Mouse (Mus musculus): Measurements from ENCODE around the gene Osbpl6. TPM values are rescaled to one million over a fixed set of nuclear protein-coding genes. Genes with fewer than 3 reads are reported as not detected.

Osbpl6 gene
- polyA plus RNA-seq, 1 experiment from 2014 or later, result 0.38 TPM

- 44% methylated on average over 2 of the region's 2 CpGs for WGBS (ENCODE audit: insufficient replicate concordance)
- Histone ChIP-seq H3K9me3 (replicated peaks; ENCODE audit: control insufficient read depth, low read length) (no peaks in the 10 kb centered on the region), H3K27me3 (ENCODE audit: control insufficient read depth, insufficient read depth, low read depth, low read length) (peaks cover 4% of the 10 kb centered on the region), H3K4me3 (ENCODE audit: low read depth, low read length) (no peak overlapping the region), H3K4me2 (ENCODE audit: low read depth, low read length) (no peak overlapping the region), H3K27ac (ENCODE audit: low read length) (no peak overlapping the region), H3K4me1 (ENCODE audit: control insufficient read depth, low read depth, low read length) (no peaks in the 10 kb centered on the region), H3K9ac (ENCODE audit: low read depth, low read length) (no peak overlapping the region), H3K36me3 (ENCODE audit: control insufficient read depth, insufficient read depth) (no peaks in the 10 kb centered on the region)
- ATAC-seq (ENCODE audit: low read depth), result no peak
These were observed 6.6 kb downstream of the Osbpl6 start for GRCm38 (mm10) chr2:76412924-76413323.

- no peak overlapping the region for H3K27ac ChIP-seq (ENCODE audit: low read length)
- WGBS (ENCODE audit: insufficient replicate concordance), result 74% methylated on average over 14 of the region's 14 CpGs
- no peaks in the 10 kb centered on the region for H3K27me3 ChIP-seq (ENCODE audit: control insufficient read depth, insufficient read depth, low read depth, low read length)
- H3K4me2 ChIP-seq (ENCODE audit: low read depth, low read length), result no peak overlapping the region
- H3K4me1 ChIP-seq (ENCODE audit: control insufficient read depth, low read depth, low read length), result no peaks in the 10 kb centered on the region
- H3K9me3 ChIP-seq (replicated peaks; ENCODE audit: control insufficient read depth, low read length), result no peaks in the 10 kb centered on the region
- no peak for ATAC-seq (ENCODE audit: low read depth)
- no peak overlapping the region for H3K9ac ChIP-seq (ENCODE audit: low read depth, low read length)
- no peak overlapping the region for H3K4me3 ChIP-seq (ENCODE audit: low read depth, low read length)
- no peaks in the 10 kb centered on the region for H3K36me3 ChIP-seq (ENCODE audit: control insufficient read depth, insufficient read depth)
These were observed 11.3 kb downstream of the Osbpl6 start for GRCm38 (mm10) chr2:76417446-76418141.

GRCm38 (mm10) chr2:76418142-76418518, 11.8 kb downstream of the Osbpl6 start:
- ATAC-seq (ENCODE audit: low read depth), result no peak
- Histone ChIP-seq H3K36me3 (ENCODE audit: control insufficient read depth, insufficient read depth) (no peaks in the 10 kb centered on the region), H3K27ac (ENCODE audit: low read length) (no peak overlapping the region), H3K4me2 (ENCODE audit: low read depth, low read length) (no peak overlapping the region), H3K27me3 (ENCODE audit: control insufficient read depth, insufficient read depth, low read depth, low read length) (no peaks in the 10 kb centered on the region), H3K4me1 (ENCODE audit: control insufficient read depth, low read depth, low read length) (no peaks in the 10 kb centered on the region), H3K9ac (ENCODE audit: low read depth, low read length) (no peak overlapping the region), H3K9me3 (replicated peaks; ENCODE audit: control insufficient read depth, low read length) (no peaks in the 10 kb centered on the region), H3K4me3 (ENCODE audit: low read depth, low read length) (no peak overlapping the region)
- 73% methylated on average over 3 of the region's 3 CpGs for WGBS (ENCODE audit: insufficient replicate concordance)

GRCm38 (mm10) chr2:76421411-76421924, 15.2 kb downstream of the Osbpl6 start:
- Histone ChIP-seq H3K27me3 (ENCODE audit: control insufficient read depth, insufficient read depth, low read depth, low read length) (no peaks in the 10 kb centered on the region), H3K9me3 (replicated peaks; ENCODE audit: control insufficient read depth, low read length) (no peaks in the 10 kb centered on the region), H3K27ac (ENCODE audit: low read length) (no peak overlapping the region), H3K4me3 (ENCODE audit: low read depth, low read length) (no peak overlapping the region), H3K9ac (ENCODE audit: low read depth, low read length) (no peak overlapping the region), H3K4me2 (ENCODE audit: low read depth, low read length) (no peak overlapping the region), H3K36me3 (ENCODE audit: control insufficient read depth, insufficient read depth) (no peaks in the 10 kb centered on the region), H3K4me1 (ENCODE audit: control insufficient read depth, low read depth, low read length) (no peaks in the 10 kb centered on the region)
- WGBS (ENCODE audit: insufficient replicate concordance), result 57% methylated on average over 6 of the region's 6 CpGs
- no peak for ATAC-seq (ENCODE audit: low read depth)

- H3K27ac ChIP-seq (ENCODE audit: low read length), result no peak overlapping the region
- WGBS (ENCODE audit: insufficient replicate concordance), result 50% methylated on average over 3 of the region's 3 CpGs
- ATAC-seq (ENCODE audit: low read depth), result no peak
These were observed 20.5 kb downstream of the Osbpl6 start for GRCm38 (mm10) chr2:76426816-76427215.

GRCm38 (mm10) chr2:76429318-76429717, 23.0 kb downstream of the Osbpl6 start:
- no peak overlapping the region for H3K27ac ChIP-seq (ENCODE audit: low read length)
- H3K36me3 ChIP-seq (ENCODE audit: control insufficient read depth, insufficient read depth), result no peaks in the 10 kb centered on the region
- no peaks in the 10 kb centered on the region for H3K4me1 ChIP-seq (ENCODE audit: control insufficient read depth, low read depth, low read length)
- no peaks in the 10 kb centered on the region for H3K9me3 ChIP-seq (replicated peaks; ENCODE audit: control insufficient read depth, low read length)
- H3K4me2 ChIP-seq (ENCODE audit: low read depth, low read length), result no peak overlapping the region
- ATAC-seq (ENCODE audit: low read depth), result no peak
- H3K9ac ChIP-seq (ENCODE audit: low read depth, low read length), result no peak overlapping the region
- WGBS (ENCODE audit: insufficient replicate concordance), result 50% methylated on average over 3 of the region's 3 CpGs
- H3K4me3 ChIP-seq (ENCODE audit: low read depth, low read length), result no peak overlapping the region
- no peaks in the 10 kb centered on the region for H3K27me3 ChIP-seq (ENCODE audit: control insufficient read depth, insufficient read depth, low read depth, low read length)

More at GRCm38 (mm10) chr2:76426816-76427215, 20.5 kb downstream of the Osbpl6 start:
- Histone ChIP-seq H3K36me3 (ENCODE audit: control insufficient read depth, insufficient read depth) (no peaks in the 10 kb centered on the region), H3K4me3 (ENCODE audit: low read depth, low read length) (no peak overlapping the region), H3K9me3 (replicated peaks; ENCODE audit: control insufficient read depth, low read length) (no peaks in the 10 kb centered on the region), H3K9ac (ENCODE audit: low read depth, low read length) (no peak overlapping the region), H3K4me1 (ENCODE audit: control insufficient read depth, low read depth, low read length) (no peaks in the 10 kb centered on the region), H3K27me3 (ENCODE audit: control insufficient read depth, insufficient read depth, low read depth, low read length) (no peaks in the 10 kb centered on the region), H3K4me2 (ENCODE audit: low read depth, low read length) (no peak overlapping the region)

- Histone ChIP-seq H3K27me3 (ENCODE audit: control insufficient read depth, insufficient read depth, low read depth, low read length) (no peaks in the 10 kb centered on the region), H3K9me3 (replicated peaks; ENCODE audit: control insufficient read depth, low read length) (no peaks in the 10 kb centered on the region), H3K4me3 (ENCODE audit: low read depth, low read length) (no peak overlapping the region), H3K36me3 (ENCODE audit: control insufficient read depth, insufficient read depth) (no peaks in the 10 kb centered on the region), H3K9ac (ENCODE audit: low read depth, low read length) (no peak overlapping the region), H3K27ac (ENCODE audit: low read length) (no peak overlapping the region), H3K4me1 (ENCODE audit: control insufficient read depth, low read depth, low read length) (no peaks in the 10 kb centered on the region), H3K4me2 (ENCODE audit: low read depth, low read length) (no peak overlapping the region)
- ATAC-seq (ENCODE audit: low read depth), result no peak
- WGBS (ENCODE audit: insufficient replicate concordance), result 56% methylated on average over 5 of the region's 5 CpGs
These were observed 23.5 kb downstream of the Osbpl6 start for GRCm38 (mm10) chr2:76429855-76430254.

GRCm38 (mm10) chr2:76430539-76430938, 24.2 kb downstream of the Osbpl6 start:
- Histone ChIP-seq H3K4me1 (ENCODE audit: control insufficient read depth, low read depth, low read length) (no peaks in the 10 kb centered on the region), H3K27ac (ENCODE audit: low read length) (no peak overlapping the region), H3K4me3 (ENCODE audit: low read depth, low read length) (no peak overlapping the region), H3K4me2 (ENCODE audit: low read depth, low read length) (no peak overlapping the region), H3K9me3 (replicated peaks; ENCODE audit: control insufficient read depth, low read length) (no peaks in the 10 kb centered on the region), H3K27me3 (ENCODE audit: control insufficient read depth, insufficient read depth, low read depth, low read length) (no peaks in the 10 kb centered on the region), H3K36me3 (ENCODE audit: control insufficient read depth, insufficient read depth) (no peaks in the 10 kb centered on the region), H3K9ac (ENCODE audit: low read depth, low read length) (no peak overlapping the region)
- no peak for ATAC-seq (ENCODE audit: low read depth)
- WGBS (ENCODE audit: insufficient replicate concordance), result 63% methylated on average over 3 of the region's 3 CpGs

GRCm38 (mm10) chr2:76434224-76434623, 27.9 kb downstream of the Osbpl6 start:
- Histone ChIP-seq H3K4me3 (ENCODE audit: low read depth, low read length) (no peak overlapping the region), H3K27ac (ENCODE audit: low read length) (no peak overlapping the region), H3K27me3 (ENCODE audit: control insufficient read depth, insufficient read depth, low read depth, low read length) (no peaks in the 10 kb centered on the region), H3K9ac (ENCODE audit: low read depth, low read length) (no peak overlapping the region), H3K4me2 (ENCODE audit: low read depth, low read length) (no peak overlapping the region), H3K4me1 (ENCODE audit: control insufficient read depth, low read depth, low read length) (no peaks in the 10 kb centered on the region), H3K36me3 (ENCODE audit: control insufficient read depth, insufficient read depth) (no peaks in the 10 kb centered on the region), H3K9me3 (replicated peaks; ENCODE audit: control insufficient read depth, low read length) (no peaks in the 10 kb centered on the region)
- 62% methylated on average over 7 of the region's 7 CpGs for WGBS (ENCODE audit: insufficient replicate concordance)
- ATAC-seq (ENCODE audit: low read depth), result no peak

All from liver, embryonic 16.5 days (tissue).